Comparison of ENCODE assay signal across 8 mouse cellular contexts in genomic region chr3:31096155-31097101, GRCm38 (mm10). TPM values are rescaled to one million over a fixed set of nuclear protein-coding genes. Genes with fewer than 3 reads are reported as not detected.
DNase-seq lines count a peak whose midpoint lies in the region; ATAC-seq and TF ChIP-seq lines count a peak whose summit lies in the region.

No protein-coding gene starts in this region.

- no peak for TF ChIP-seq EP300 in liver, postnatal 0 days (IDR thresholded peaks at IDR 0.05; ENCODE audit: low read depth)

- H3K27me3 ChIP-seq in heart, embryonic 16.5 days (ENCODE audit: control insufficient read depth, insufficient read depth, low read length): no peaks in the 10 kb centered on the region
- peaks cover 22% of the 10 kb centered on the region for H3K27me3 ChIP-seq in G1E (ENCODE audit: insufficient read depth, low read length)
- H3K27me3 ChIP-seq in forebrain, embryonic 16.5 days (replicated peaks; ENCODE audit: control insufficient read depth, insufficient read depth, low read length): no peaks in the 10 kb centered on the region
- no peaks in the 10 kb centered on the region for H3K27me3 ChIP-seq in liver, postnatal 0 days (ENCODE audit: insufficient read depth, low read length)

- 45% methylated on average over 10 of the region's 10 CpGs for WGBS in heart, embryonic 16.5 days
- WGBS in forebrain, embryonic 16.5 days: 39% methylated on average over 10 of the region's 10 CpGs
- 44% methylated on average over 10 of the region's 10 CpGs for WGBS in liver, postnatal 0 days (ENCODE audit: insufficient replicate concordance)

- no peak for TF ChIP-seq CTCF in G1E (IDR thresholded peaks at IDR 0.05; ENCODE audit: low read depth, low read length)
- no peak for TF ChIP-seq CTCF in liver, postnatal 0 days (IDR thresholded peaks at IDR 0.05; ENCODE audit: low read depth)

- no peaks in the 10 kb centered on the region for H3K9me3 ChIP-seq in heart, embryonic 16.5 days (replicated peaks; ENCODE audit: control insufficient read depth, low read length)
- H3K9me3 ChIP-seq in G1E (replicated peaks): no peaks in the 10 kb centered on the region
- no peaks in the 10 kb centered on the region for H3K9me3 ChIP-seq in forebrain, embryonic 16.5 days (ENCODE audit: control insufficient read depth, low read length)
- no peaks in the 10 kb centered on the region for H3K9me3 ChIP-seq in liver, postnatal 0 days (ENCODE audit: low read length)

- ATAC-seq in heart, embryonic 16.5 days (replicated peaks; ENCODE audit: extremely low read depth, insufficient read depth, low FRiP score): no peak
- ATAC-seq in G1E (ENCODE audit: extremely low read depth, insufficient number of reproducible peaks, low FRiP score, poor library complexity, severe bottlenecking): no peak
- ATAC-seq in forebrain, embryonic 16.5 days: no peak
- ATAC-seq in liver, postnatal 0 days: no peak

- peak overlapping the region; percentile 81 for H3K4me3 ChIP-seq in heart, embryonic 16.5 days (ENCODE audit: low read length)
- peak overlapping the region; percentile 76; the same call in 1 of the 2 replicates for H3K4me3 ChIP-seq in G1E (ENCODE audit: low read depth, low read length)
- peak overlapping the region; percentile 99 for H3K4me3 ChIP-seq in forebrain, embryonic 16.5 days (replicated peaks; ENCODE audit: low read length)
- H3K4me3 ChIP-seq in liver, postnatal 0 days (ENCODE audit: low read depth, low read length): peak overlapping the region; percentile 93

- H3K36me3 ChIP-seq in heart, embryonic 16.5 days (ENCODE audit: control insufficient read depth, insufficient read depth): no peaks in the 10 kb centered on the region; the same call in 1 of the 2 replicates
- peaks cover 10% of the 10 kb centered on the region for H3K36me3 ChIP-seq in G1E (replicated peaks)
- no peaks in the 10 kb centered on the region for H3K36me3 ChIP-seq in forebrain, embryonic 16.5 days (ENCODE audit: control insufficient read depth, insufficient read depth)
- no peaks in the 10 kb centered on the region for H3K36me3 ChIP-seq in liver, postnatal 0 days (replicated peaks; ENCODE audit: insufficient read depth, low read length)

- H3K4me1 ChIP-seq in heart, embryonic 16.5 days (ENCODE audit: control insufficient read depth, insufficient read depth, low read length): peaks cover 23% of the 10 kb centered on the region
- H3K4me1 ChIP-seq in G1E (ENCODE audit: insufficient read depth, low read depth, low read length): peaks cover 21% of the 10 kb centered on the region
- H3K4me1 ChIP-seq in forebrain, embryonic 16.5 days (replicated peaks; ENCODE audit: control insufficient read depth, insufficient read depth, low read length): peaks cover 34% of the 10 kb centered on the region
- peaks cover 32% of the 10 kb centered on the region for H3K4me1 ChIP-seq in liver, postnatal 0 days (ENCODE audit: insufficient read depth)

- peak overlapping the region; percentile 91 for H3K4me2 ChIP-seq in heart, embryonic 16.5 days (ENCODE audit: low read depth, low read length)
- peak overlapping the region; percentile 79 for H3K4me2 ChIP-seq in forebrain, embryonic 16.5 days (ENCODE audit: low read length)
- H3K4me2 ChIP-seq in liver, postnatal 0 days (ENCODE audit: low read depth, low read length): peak overlapping the region; percentile 85

- no peak for DNase-seq in heart, adult 11 months
- no peak for DNase-seq in G1E (ENCODE audit: low spot score)
- no peak for DNase-seq in liver, postnatal 0 days
- no peak for DNase-seq in layer of hippocampus, postnatal 14 days (ENCODE audit: low spot score in 2 of 2)
- no peak for DNase-seq in frontal cortex, postnatal 14 days (ENCODE audit: low spot score in 2 of 2)
- no peak for DNase-seq in adrenal gland, adult 2 months

- peak overlapping the region; percentile 99 for H3K27ac ChIP-seq in heart, embryonic 16.5 days (ENCODE audit: low read length)
- H3K27ac ChIP-seq in forebrain, embryonic 16.5 days (ENCODE audit: low read length): peak overlapping the region; percentile 99
- H3K27ac ChIP-seq in liver, postnatal 0 days (ENCODE audit: low read depth): peak overlapping the region; percentile 100

- H3K9ac ChIP-seq in heart, embryonic 16.5 days (ENCODE audit: low read length): peak overlapping the region; percentile 90
- H3K9ac ChIP-seq in forebrain, embryonic 16.5 days (replicated peaks; ENCODE audit: low read depth, low read length): peak overlapping the region; percentile 95
- peak overlapping the region; percentile 96 for H3K9ac ChIP-seq in liver, postnatal 0 days (replicated peaks)

RNA-seq across cellular contexts. Expression of gene Skil, which starts 1.6 kb away (rescaled TPM):
- polyA plus RNA-seq in heart, embryonic 16.5 days (2015; fragmentation: Nextera tagmentation; extraction: Ambion mirVana): 10.0 and 10.3 TPM in 2 replicates
- 19.5 and 25.8 TPM in 2 replicates for total RNA-seq in G1E (2014; fragmentation: Nextera tagmentation)
- total RNA-seq in G1E (2017): 20.0 and 27.1 TPM in 2 replicates
- 0.70 and 1.3 TPM in 2 replicates for polyA plus RNA-seq in G1E (2012)
- polyA plus RNA-seq in forebrain, embryonic 16.5 days (2015; fragmentation: Nextera tagmentation; extraction: Ambion mirVana): 30.8 and 32.3 TPM in 2 replicates
- polyA plus RNA-seq in liver, postnatal 0 days (2015; fragmentation: Nextera tagmentation; extraction: Ambion mirVana): 7.3 and 8.2 TPM in 2 replicates
- total RNA-seq in layer of hippocampus, postnatal 14 days (2021): 10 to 100 TPM; 62.7 to 63.9 TPM
- 10 to 100 TPM; 36.2 to 36.9 TPM for total RNA-seq in adrenal gland, adult 2 months (2021)
- 2.0 and 2.1 TPM in 2 replicates for polyA plus RNA-seq in adrenal gland, adult 2 months (2012; rRNA removed)

RNA-seq across cellular contexts. Expression of gene Cldn11, which starts 53.3 kb away (rescaled TPM):
- 5.9 and 7.2 TPM in 2 replicates for polyA plus RNA-seq in heart, embryonic 16.5 days (2015; fragmentation: Nextera tagmentation; extraction: Ambion mirVana)
- not detected in 2 replicates for total RNA-seq in G1E (2014; fragmentation: Nextera tagmentation)
- not detected in 2 replicates for total RNA-seq in G1E (2017)
- polyA plus RNA-seq in G1E (2012): not detected in 2 replicates
- polyA plus RNA-seq in forebrain, embryonic 16.5 days (2015; fragmentation: Nextera tagmentation; extraction: Ambion mirVana): 43.5 and 64.5 TPM in 2 replicates
- 0.11 and 0.17 TPM in 2 replicates for polyA plus RNA-seq in liver, postnatal 0 days (2015; fragmentation: Nextera tagmentation; extraction: Ambion mirVana)
- 100 to 1,000 TPM; 189 to 199 TPM for total RNA-seq in layer of hippocampus, postnatal 14 days (2021)
- 10 to 100 TPM in 1 of 2 experiments, 1 to 10 TPM in 1; 7.6 to 16.5 TPM for total RNA-seq in adrenal gland, adult 2 months (2021)
- 11.5 and 15.0 TPM in 2 replicates for polyA plus RNA-seq in adrenal gland, adult 2 months (2012; rRNA removed)
